Mouse (Mus musculus): ENCODE measurements around the gene Gm3752. TPM values are rescaled to one million over a fixed set of nuclear protein-coding genes. Genes with fewer than 3 reads are reported as not detected.

The Gm3752 gene
- not detected in 2 replicates for polyA plus RNA-seq (2012; rRNA removed)

GRCm38 (mm10) chr14:7483662-7484061, at the start of gene Gm3752:
Gm3752 (minus strand) TSS chr14:7483762.

GRCm38 (mm10) chr14:7450817-7451216, 32.7 kb downstream of the Gm3752 start, which contains the start of gene Gm3755:
Gm3755 (minus strand) TSS chr14:7450917.

Other genes with a start within 250 kb of the Gm3752 start
- gene Gm3727, start 219.0 kb downstream of the Gm3752 start, polyA plus RNA-seq (2012; rRNA removed), result not detected in 2 replicates
- not detected in 2 replicates for gene Gm3739, start 168.7 kb downstream of the Gm3752 start, polyA plus RNA-seq (2012; rRNA removed)
- not detected in 2 replicates for gene Gm5797, start 151.4 kb downstream of the Gm3752 start, polyA plus RNA-seq (2012; rRNA removed)
- not detected in 2 replicates for gene Gm8374, start 118.6 kb downstream of the Gm3752 start, polyA plus RNA-seq (2012; rRNA removed)
- not detected in 2 replicates for gene Gm3755, start 32.8 kb downstream of the Gm3752 start, polyA plus RNA-seq (2012; rRNA removed)
- gene Gm3558, start 84.8 kb upstream of the Gm3752 start, polyA plus RNA-seq (2012; rRNA removed), result not detected in 2 replicates
- not detected in 2 replicates for gene Gm10338, start 111.8 kb upstream of the Gm3752 start, polyA plus RNA-seq (2012; rRNA removed)
- not detected in 2 replicates for gene Gm10128, start 160.2 kb upstream of the Gm3752 start, polyA plus RNA-seq (2012; rRNA removed)

Measured in stomach, adult 2 months (tissue).